Mouse (Mus musculus) granulocyte monocyte progenitor cell, adult 5-6 weeks (primary cell): Measurements from ENCODE around the gene Irf4. TPM values are rescaled to one million over a fixed set of nuclear protein-coding genes. Genes with fewer than 3 reads are reported as not detected.

Experiments
- ATAC-seq: replicated peaks from 2 replicates; pipeline ENCODE4 v1.8.0; 2016; ENCODE audit warnings: mild to moderate bottlenecking, moderate TSS enrichment, inconsistent platforms; ENCODE audit not compliant: poor library complexity, severe bottlenecking
- total RNA-seq, 2 experiments: library from RNA; stranded (forward) in 1 of 2; stranded (reverse) in 1 of 2; fragments of 200-712, 200-1000 nt in 1 of 2; fragments of >200 nt in 1 of 2; fragmentation: Nextera tagmentation in 1 of 2; gene quantifications; 2 replicates each; pipeline ENCODE4 v1.2.3; 2014 to 2017

The Irf4 gene
- total RNA-seq, 2 experiments from 2014 or later, result 0.36 TPM; not detected in 1

DNA sequence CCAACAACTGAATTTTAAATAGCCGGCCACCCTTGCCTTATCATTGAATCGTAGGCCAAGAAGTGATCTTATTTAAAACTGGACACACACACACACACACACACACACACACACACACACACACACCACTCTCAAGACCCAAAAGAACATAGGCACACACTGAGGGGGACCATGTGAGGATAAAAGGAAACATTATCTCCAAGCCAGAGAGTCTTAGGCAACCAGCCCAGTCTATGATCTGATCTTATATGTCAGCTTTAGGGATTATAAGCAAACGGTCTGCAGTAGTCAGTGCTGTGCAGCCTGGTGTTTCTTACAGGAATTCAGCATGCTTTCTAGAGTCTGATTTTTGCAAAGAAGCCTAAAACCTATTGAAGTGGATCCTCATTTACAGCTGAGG is 43.7 kb downstream of the Irf4 start:
- no peak for ATAC-seq

DNA sequence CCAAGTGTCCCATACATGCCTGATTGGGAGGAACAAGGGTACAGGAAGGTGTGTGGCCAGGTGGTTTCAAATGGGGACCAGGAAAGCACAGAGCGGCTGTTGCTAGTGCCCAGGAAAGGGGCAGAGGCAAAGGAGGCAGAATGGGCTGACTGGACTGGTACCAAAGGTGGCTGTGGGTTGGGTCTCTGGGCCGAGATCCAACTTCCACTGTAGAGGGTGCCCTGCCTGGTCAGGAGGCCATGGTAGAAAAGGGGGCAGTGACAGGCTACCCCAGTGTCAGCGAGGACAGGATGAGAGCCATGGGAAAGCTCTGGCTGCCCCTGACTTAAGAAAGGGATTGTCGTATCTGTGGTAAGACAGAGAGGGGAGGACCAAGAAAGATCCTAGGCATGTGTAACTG is 44.2 kb downstream of the Irf4 start:
- ATAC-seq, result 0 out of 2 replicates have a peak, but pooled peaks have one; percentile 13

DNA sequence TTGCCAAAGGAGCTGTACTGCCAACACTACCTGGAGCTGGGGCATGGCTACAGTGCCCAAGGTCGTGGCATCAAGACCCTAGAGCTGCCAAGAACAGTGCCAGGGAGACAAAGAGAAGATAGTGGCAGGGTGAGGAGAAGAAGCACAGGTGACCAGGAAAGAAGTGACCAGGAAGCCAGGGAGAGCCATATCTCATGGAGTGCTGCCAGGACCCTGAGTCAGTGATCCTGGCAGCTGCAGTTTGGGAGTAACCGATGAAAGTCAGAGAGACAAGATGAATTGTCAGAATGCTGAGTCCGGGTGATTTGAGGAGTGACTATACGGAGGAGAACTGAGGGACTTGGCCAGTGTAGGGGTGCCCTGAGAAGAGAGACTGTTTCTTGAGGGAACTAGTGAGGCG is 44.6 kb downstream of the Irf4 start:
- ATAC-seq, result no peak

DNA sequence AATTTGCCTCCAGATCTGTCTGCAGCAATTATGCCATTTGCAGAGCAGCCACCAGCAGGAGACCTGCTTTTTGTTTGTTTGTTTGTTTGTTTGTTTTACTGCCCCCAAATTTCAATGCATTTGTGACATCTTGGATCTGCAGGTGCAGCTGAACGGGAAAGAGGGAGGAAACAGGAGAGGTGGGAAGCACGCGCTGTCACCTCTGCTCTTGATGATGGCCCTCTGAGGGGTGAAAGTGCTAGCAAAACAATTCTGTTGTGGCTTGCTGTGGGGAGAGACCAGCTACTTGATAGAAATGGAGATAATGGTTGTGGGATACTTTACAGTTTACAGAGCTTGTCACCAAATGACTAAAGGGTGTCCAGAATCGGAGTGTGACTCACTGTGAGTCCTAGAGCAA is 46.9 kb downstream of the Irf4 start:
- no peak for ATAC-seq

DNA sequence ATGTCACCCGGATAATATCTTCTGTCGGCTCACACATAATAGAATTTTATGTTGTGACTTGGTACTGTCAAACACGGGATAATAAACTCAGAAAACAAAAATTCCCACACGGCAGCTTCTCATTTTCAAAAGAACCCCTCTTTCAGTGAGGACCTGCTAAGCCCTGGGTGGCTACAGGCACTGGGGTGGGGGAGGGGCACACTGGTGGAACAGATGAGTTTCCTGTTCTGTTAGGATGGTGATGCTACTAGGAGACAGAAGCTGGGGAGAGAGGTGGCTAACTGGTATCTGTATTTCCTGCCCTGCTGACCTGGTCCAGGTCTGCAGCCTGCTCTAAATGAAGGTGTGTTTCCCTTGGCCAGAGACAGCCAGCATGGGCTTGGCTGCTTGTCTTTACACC is 52.9 kb downstream of the Irf4 start:
- ATAC-seq, result no peak

DNA sequence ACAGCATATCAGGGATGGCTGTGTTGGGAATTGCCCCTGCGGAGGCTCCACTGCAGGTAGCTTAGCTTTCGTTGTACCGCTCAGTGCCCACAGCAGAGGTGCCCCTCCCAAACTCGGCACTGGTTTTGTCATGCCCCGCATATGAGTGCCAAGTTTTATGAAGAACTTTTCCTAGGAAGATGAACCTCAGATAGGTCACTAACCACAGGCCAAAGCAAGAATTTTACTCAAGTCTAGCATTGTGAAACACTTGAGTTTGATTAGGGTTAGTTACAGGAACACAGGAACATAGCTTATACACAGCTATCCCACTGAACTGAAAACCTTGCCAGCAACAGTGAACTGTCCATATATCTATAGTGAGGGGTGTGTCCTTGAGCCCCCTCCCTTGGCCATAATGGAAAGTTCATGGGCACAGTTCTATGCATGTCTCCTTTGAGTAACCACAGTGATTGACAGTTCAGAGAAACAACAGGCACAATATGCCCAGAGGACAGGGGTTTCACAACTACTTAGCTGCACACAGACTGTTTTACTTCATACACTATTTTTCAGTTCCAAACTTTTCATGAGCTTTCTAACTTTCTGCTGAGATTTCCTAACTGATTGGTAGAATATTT is 53.4 kb downstream of the Irf4 start:
- peak; percentile 58 for ATAC-seq

DNA sequence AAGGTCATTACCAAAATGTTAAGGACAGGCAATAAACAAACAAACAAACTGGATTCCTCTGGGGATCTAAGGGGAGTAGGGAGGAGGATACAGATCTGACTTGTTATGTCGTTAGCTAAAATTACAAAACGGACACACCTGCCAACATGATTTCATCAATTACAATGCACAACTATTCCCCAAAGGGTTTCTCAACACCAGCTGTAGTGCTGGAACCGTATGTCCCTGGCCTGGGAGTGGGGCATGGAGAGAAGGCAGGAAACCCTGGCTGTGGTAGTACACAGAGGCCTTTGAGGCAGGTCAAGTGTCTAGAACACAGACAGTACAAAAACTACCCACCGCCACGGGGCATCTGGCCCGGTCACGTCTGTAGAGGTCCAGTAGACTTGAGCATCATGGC is 60.2 kb downstream of the Irf4 start:
- no peak for ATAC-seq

DNA sequence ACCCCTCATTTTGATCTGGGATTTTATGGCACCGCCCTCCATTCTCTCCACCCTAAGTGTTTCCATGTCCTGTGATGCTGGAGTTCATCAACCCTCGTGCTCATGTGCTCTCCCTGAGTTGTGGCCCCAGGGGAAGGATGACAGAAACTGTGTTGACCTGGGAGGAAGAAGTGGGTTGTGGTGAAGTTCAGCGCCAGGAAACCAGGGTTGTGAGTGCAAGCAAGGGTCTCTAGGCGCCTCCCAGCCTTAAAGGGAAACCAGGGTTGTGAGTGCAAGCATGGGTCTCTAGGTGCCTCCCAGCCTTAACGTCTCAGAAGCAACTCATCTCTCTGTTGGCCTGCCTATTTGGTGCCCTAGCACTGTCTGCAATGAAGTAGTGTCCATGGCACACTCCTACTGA is 64.4 kb downstream of the Irf4 start:
- ATAC-seq, result peak; percentile 26; the same call in 1 of the 2 replicates

DNA sequence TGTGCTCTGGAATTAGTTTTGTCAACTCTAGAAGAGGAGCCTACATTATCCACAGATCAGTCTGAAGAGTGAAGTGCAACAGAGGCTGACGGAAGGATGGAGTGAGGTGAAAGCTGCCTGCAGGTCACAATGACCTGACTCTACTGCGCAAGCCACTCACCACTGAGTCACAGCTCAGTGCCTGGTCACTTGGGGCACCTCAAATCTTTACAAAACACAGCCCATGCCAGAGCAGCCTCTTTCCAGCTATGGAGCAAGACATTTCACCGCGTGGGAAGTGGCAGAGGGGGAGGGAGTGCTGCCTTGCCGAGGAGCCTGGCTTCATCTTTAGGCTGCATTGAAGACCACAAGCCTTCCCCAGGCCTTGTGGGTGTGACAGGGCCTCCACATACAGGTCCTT is 65.2 kb downstream of the Irf4 start:
- peak; percentile 61 for ATAC-seq

Other genes starting within 250 kb of the Irf4 start
- gene Uqcrfs1, start 203.9 kb upstream of the Irf4 start, total RNA-seq (2014; fragmentation: Nextera tagmentation), result 154 and 182 TPM in 2 replicates
- gene Uqcrfs1, start 203.9 kb upstream of the Irf4 start, total RNA-seq (2017), result 125 and 127 TPM in 2 replicates
- gene Dusp22, start 89.2 kb upstream of the Irf4 start, total RNA-seq (2014; fragmentation: Nextera tagmentation), result 3.7 and 11.7 TPM in 2 replicates
- gene Dusp22, start 89.2 kb upstream of the Irf4 start, total RNA-seq (2017), result 0.73 and 1.6 TPM in 2 replicates
- 1.7 TPM in 1 of 2 replicates, not detected in the other for gene Hus1b, start 198.5 kb downstream of the Irf4 start, total RNA-seq (2014; fragmentation: Nextera tagmentation)
- 1.6 TPM in 1 of 2 replicates, not detected in the other for gene Hus1b, start 198.5 kb downstream of the Irf4 start, total RNA-seq (2017)
- gene Exoc2, start 224.9 kb downstream of the Irf4 start, total RNA-seq (2014; fragmentation: Nextera tagmentation), result 39.9 and 44.1 TPM in 2 replicates
- 35.2 and 45.1 TPM in 2 replicates for gene Exoc2, start 224.9 kb downstream of the Irf4 start, total RNA-seq (2017)
- not detected in 2 replicates for gene Gm5447, start 225.0 kb downstream of the Irf4 start, total RNA-seq (2014; fragmentation: Nextera tagmentation)
- not detected in 2 replicates for gene Gm5447, start 225.0 kb downstream of the Irf4 start, total RNA-seq (2017)